Mouse (Mus musculus): Measurements from ENCODE around the gene Acod1.
A peak's percentile ranks its signal among the peaks of the same experiment; 100 is the strongest.

Acod1 gene

DNA sequence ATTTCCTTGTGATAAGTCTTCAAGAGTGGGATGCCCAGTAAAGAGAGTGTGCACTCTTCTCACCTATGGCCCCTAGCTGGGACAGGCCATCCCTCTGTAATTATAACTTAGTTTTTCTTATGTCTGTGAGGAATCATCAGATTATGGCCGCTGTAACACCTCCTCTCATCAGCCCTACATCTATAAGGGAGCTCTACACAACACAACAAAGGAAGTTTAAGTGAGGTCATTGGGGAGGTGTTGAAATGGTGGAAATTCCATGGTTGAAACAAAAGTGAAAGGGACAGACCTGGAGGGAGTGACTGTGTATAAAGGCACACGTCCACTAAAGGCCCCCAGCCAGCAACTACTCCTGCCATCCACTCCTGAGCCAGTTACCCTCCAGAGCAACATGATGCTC is at the start of gene Acod1:
TSS of gene Acod1 (plus strand) at position 301 of the 400 bp plus-strand sequence.
- DNase-seq, result no peak

DNA sequence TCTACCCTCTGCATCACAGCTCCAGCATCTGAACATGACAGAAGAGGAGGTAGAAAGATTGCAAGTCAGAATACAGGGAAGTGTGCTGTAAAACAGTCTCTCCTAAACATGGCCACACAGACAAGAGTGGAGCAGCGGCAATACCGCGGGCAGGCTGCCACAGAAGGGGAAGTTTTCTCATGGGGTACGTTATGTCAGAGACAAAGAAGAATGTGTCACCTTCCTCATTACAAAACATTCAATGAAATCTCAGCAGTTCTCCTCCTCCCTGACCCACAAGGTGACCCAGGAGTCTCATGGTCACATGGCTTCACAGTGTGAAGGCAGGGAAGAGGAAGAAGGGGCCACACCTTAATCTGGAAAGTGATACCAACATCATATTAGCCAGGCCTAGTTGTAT is 39.0 kb upstream of the Acod1 start:
- DNase-seq, result no peak

DNA sequence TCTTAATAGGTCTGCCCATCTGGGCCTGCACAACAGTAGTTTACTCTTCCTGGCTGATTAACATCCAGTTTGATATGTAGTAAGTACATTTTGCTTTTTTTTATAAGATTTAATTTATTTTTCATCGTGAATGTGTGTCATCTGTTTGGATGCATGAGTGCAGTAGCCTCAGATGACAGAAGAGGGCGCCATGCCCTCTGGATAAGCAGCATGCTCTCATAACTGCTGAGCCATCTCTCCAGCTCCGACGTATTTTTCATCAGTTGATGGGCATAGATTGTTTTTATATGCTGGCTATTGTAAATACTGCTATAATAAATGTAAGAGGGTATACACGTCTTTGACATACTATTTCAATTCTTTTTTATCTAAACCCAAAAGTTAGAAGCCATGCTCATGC is 35.0 kb upstream of the Acod1 start:
- no peak for DNase-seq

DNA sequence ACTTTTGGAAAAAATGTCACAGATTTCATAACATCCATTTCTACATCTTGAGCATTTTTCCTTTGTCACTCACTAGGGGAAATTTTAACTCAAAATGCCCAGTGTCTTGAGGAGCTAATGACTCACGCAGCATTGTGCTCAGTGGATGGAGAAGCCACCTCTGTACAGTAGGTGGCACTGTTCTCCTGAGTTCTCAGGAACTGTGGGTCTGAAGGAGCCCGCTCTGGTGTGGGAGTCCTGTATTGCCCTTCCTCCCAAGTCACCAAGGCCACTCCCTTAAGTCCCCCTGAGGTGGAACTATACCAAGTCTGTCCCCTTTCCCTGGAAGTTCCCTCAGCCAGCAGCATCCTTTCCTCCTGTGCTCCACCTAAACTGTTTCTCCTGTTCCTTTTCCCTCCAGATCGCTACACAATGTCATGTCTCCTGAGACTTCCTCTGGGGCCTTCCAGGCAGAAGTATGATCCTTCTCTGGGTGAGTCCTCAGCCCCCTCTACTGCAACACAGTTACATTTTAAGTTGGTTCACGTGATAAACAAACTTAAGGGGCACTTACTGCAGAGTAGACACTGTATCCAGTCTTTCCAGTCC is 34.1 kb upstream of the Acod1 start:
- peak; percentile 19 for DNase-seq

DNA sequence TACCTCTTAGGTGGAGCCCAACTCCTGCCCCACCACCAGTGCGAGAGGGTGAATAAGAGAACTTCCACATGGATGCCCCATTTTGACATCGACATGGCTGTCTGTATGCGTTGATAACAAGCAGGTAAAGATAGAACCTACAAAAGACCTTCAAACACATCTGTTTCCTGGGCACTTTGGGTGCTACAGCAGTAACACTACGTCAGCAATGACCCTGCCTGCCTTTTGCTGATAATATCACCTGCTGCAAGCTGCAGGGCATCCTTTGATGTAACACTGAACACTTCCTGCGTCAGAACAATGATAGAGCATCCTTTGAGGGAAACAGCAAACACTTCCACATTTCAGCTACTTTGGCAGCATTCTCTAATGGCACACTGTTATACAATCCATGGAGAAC is 29.8 kb upstream of the Acod1 start:
- DNase-seq, result no peak

DNA sequence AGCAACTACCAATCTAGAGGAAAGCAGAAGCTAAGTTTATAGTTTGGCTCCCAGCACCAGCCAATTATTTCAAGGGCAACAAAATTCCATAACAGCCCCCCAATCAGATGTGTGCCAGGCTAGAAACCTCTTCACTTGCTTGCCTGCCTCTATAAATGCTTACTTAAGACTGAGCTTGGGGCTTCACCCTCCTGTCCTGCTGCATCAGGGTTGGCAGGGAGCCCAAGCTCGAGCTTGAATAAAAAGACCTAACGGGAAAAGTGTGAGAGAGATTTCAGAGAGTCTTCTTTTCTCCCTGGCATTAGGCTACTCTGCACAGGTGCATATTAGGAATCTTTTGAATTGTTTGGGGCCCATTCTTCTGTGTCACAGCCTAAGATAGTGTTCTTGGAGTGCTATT is 26.7 kb upstream of the Acod1 start:
- no peak for DNase-seq

DNA sequence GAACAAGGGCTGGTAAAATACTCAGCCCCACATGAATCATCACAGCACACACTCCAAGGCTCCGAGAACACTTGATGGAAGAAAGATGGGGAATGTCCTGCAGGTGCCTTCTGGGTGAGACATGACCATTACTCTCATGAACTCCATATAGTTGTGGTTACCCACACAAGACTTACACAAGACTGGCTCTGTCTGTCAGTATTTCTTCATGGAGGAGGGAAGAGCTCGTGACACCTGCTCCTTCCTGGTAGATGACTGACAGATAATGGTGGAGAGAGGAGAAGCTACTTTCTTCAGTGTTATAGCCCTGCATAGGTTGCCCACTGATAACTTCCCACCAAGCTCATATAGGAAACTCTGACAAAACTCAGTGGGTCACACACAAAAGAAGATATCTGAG is 17.6 kb upstream of the Acod1 start:
- no peak for DNase-seq

DNA sequence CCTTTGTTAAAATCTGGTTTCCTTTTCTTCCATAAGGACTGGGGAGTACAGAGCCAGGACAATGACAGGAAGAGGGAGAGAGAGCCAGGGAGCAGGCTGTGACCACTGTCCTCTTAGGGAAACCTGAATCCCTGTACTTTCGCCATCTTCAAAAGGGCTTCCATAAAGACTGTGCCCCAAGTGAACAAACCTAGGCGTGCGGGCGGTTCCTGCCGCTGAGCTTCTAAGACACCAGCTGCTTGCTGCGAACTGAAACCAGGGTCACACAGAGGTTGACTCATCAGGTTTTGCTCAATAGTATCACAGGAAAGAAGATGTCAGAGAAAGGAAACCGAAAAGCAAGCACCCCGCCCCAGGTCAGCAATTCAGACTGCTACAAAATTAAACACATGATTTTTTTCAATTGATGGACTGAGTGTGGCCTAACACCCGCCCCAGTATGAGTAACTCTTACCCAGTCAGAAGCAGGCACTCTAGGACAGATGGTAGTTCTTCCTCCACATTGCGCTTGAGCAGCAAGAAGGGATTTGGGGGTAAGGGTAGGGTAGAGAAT is 13.4 kb upstream of the Acod1 start:
- no peak for DNase-seq

DNA sequence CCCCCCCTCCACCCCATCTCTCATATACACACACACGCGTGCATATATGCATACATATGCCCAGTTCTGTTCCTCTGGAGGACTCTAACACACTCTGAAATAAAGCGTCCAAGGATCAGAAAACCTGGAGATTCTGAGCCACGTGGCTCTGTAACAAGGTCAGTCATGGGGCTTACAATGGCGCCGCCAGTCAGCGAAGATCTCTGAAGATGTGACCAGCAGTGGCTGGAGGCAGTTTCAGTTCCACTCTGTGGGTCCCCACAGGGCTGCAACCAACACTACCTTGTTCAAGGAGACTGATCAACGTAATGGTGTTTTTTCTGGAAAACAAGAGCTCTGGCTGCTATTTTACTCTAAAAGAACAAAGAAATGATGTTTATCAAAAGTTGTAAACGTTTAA is 12.7 kb upstream of the Acod1 start:
- no peak for DNase-seq

DNA sequence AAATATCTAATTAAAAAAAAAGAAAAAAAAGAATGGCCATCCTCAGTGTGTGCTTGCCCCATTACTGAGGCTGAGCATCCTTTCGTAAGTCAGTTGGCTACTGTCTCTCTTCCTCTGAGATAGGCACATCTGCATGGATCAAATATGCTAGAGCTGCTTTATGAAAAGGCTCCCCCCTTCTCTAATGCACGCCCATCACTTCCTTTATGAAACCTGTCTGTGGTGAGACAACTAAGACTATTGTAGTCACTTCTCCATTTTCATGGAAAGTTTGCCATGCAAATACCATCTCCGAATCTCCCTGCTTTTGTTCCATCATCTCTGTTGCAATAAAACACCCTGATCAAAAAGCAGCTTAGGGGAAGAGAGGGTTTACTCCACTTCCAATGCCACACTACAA is 9.8 kb upstream of the Acod1 start:
- DNase-seq, result no peak

DNA sequence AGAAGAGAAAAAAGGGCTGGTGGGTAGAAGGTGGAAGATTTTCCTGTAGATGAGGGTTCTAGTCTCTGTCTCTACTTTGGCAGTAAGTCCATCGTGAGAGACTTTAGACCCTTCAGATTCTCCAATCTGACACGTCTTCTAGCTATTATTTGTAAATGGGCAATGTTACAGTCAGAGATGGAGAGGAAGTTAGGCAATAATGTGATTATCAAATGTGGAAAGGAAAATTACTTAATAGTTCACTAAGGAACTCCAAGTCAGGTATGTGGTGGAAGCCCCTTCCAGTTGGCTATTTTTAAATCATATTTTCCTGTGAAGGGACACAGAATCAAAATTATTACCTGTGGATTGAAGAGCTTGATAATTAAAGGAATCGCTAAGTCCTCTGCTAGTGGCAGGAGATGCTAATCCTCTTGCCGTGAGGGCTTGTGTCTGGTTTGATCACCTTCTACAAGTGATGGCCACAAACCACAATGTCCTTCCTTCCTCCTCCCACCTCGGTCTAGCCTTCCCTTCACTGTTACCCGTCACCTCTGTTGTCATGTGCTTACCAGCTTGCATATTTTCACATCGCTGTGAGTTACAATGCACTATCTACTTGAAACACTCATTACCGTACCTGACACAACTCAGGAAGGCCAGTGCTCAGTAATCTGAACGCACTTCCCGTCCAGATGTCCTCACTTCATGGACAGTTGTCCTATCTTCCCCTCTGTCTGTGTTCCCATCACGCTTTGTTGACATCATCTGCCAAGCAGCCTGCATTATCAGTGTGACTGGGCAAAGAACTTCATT is 1.7 kb downstream of the Acod1 start:
- DNase-seq, result no peak

DNA sequence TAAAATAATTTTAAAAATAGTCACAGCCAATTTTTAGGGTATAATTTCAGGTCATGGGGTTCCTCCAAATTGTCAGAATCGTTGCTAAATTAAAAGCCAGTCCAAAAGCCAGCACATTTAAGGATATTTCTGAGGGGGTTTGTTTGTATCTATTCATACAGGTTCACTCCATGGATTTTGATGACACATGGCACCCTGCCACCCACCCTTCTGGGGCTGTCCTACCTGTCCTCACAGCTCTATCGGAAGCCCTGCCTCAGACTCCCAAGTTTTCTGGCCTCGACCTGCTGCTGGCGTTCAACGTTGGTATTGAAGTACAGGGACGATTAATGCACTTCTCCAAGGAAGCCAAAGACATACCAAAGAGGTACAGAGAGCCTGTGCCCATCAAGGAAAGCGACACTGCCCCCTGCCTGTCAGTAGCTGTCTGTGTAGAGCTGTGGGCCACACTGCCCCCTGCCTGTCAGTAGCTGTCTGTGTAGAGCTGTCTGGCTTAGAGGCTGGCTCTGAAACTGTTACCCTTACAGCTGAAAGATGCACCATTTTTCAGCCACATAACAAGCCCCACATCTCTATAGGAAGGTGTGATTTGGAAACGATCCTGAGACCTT is 4.5 kb downstream of the Acod1 start:
- no peak for DNase-seq

DNA sequence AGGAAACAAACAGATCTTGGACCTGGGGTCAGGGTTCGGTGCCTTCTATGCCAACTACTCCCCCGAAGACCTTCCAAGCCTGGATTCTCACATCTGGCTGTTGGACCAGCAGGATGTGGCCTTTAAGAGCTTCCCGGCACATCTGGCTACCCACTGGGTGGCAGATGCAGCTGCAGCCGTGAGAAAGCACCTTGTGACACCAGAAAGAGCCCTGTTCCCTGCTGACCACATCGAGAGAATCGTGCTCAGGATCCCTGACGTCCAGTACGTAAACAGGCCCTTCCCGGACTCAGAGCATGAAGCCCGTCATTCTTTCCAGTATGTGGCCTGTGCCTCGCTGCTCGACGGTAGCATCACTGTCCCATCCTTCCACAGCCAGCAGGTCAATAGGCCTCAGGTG is 8.0 kb downstream of the Acod1 start:
- no peak for DNase-seq

DNA sequence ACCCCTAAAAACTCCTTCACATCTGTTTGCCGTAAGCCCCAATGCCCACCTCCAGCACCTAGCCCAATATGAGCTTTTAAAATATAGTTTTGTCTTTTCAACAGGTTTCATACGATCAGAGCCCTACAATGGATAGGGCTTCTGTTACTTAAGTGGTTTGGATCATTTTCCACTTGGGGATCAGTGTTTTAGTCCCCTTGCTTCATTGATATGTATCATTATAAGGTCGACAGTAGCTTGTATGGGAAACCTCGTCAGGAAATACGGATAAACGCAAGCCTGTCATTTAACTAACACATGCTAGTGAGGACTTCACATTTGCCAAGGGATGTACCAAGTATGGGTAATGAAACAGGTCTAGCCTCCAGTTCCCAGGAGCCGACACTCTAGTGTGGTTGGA is 9.8 kb downstream of the Acod1 start:
- DNase-seq, result no peak

DNA sequence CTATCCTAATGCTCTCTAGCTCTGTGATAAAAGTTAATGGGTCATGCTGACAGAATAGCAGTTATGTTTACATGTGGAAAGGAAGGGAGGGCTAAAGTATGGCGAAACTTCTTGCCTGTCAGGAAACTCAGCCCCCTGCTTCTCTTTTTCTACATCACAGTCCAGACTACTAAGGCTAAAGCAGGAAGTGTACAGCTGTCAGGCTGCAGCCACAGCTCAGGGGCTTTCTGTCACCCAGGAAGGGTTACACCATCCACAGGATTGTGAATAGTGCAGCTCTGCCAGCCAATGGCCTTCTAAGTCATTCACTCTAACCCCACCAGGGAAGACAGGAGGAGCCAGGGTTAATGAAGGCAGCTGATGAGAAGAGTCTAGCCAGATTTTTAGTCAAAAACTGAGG is 12.2 kb downstream of the Acod1 start:
- no peak for DNase-seq

DNA sequence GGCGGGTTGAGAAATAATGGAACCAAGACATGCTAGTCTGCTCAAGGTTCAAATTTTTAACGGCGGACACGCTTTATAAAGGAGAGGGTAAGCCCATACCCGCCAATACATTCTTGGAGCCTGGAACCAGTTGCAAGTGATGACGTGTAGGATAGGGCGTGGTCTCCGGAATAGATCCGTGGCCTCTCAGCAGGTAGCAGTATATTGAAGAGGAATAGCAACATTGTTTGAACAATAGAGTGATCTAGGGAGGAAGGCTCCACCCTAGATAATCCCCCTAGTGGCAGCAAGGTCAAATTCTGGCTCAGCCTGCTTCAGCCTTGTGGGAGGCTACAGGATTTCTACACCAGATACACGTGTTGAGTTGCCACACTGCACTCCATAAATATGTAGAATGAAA is 12.7 kb downstream of the Acod1 start:
- no peak for DNase-seq

DNA sequence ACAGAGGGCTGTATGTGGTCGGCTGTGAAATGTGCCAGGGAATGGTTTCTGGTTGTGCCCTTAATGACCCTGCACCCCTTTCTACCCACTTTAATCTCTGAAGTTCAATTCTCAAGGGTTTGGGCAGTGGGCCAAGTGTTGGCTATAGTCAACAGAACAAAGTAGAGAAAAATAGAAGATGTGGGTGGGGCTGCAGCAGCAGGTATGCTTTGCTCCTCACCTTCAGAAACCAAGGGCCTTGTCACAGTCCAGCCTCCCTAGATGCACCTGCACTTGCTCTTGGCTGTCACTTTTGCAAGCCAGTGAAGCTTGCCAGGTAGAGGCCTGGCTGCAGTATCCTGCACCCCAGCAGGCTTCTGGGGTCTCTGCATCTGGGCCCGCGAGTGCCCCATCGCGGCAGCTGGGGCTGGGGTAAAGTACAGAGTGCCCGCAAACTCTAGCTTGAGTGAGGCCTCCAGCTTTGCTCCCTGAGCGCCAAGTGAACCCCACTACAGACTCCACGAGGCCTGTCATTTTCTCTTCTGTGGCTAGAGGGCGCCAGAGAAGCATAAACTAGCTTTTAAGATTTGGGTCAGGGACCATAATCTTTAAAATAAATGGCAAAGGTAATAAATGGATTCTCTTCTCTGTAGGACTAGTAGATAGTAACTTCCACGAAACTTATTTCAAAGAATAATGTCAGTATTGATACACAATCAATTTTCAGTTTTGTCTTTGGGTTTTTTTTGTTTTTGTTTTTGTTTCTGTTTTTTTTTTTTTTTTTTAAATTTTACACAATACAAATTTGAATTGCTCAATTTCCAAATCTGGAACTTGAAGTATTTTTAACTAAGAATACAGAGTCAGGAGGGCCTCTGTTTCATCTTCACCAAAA is 18.8 kb downstream of the Acod1 start:
- peak; percentile 70 for DNase-seq

DNA sequence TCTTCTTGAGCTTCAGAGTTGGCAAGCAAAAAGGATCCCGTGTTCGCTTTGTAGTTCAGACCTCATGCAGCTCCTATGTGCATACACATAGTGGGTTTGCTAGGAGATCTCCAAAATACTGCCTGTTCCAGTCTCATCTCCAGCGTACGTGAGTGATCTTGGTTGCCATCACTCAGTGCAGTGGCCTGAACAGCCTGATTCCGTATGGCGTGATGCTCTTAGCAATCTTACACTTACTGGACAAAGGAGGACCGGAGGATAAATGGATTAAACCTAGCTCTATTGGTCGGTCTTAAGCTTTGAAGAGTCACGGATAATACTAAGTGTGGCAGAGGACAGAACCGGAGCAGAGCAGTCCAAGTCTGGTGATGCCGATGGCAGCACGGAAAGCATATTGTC is 22.7 kb downstream of the Acod1 start:
- no peak for DNase-seq

DNA sequence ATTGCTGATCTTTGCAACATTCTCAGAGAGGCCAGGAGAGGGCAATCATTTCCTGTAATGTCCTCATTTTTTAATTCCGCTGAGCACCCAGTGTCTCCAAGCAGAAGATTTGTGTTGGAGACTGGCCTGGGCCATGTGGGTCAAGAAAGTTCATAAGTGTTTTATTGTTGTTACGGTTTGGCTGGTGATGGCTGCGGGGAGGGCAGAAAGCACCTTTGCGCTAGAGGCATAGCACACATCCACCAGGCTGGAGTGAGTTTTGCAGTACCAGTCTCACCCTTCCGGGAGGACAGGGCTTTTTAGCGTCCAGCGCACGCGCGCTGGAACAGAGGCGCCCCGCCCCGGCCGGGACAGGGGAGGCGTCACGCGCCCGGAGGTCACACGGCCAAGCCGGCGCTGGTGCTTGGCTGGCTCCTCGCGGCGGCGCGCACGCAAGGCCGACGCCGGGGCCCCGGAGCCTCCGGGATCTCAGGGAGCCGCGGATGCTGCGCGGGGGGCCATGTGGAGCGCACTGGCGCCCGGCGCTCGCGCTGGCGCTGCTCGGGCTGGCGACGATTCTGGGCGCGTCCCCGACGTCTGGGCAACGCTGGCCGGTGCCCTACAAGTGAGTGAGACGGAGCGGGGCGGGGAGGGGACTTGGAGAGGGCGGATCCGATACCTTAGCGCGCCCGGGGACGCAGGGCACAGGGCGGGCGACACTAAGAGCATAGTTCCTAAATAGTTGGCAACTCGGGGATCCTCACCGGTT is 23.3 kb downstream of the Acod1 start, which contains the start of gene Cln5:
TSS of gene Cln5 (plus strand) at position 353 of the 748 bp plus-strand sequence.
- peak; percentile 96 for DNase-seq

DNA sequence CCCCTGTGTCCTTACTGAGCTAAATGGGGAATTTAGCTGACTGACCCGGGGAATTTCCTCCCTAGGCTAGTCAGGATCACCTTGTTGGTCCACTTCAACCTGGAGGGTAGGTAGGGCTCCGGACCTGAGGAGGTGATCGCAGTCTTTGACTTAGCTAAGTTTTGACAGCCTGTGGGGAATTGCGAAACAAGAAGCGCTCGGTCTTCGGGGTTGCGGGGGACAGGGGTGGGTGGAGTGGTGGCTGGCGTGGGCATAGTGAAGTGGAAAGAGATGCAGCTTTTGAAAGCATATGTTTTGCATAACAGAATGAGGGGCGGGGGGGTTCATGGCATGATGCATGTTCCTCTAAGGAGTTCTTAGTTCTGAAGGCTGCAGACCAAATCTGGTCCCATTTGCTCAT is 24.0 kb downstream of the Acod1 start:
- no peak for DNase-seq

DNA sequence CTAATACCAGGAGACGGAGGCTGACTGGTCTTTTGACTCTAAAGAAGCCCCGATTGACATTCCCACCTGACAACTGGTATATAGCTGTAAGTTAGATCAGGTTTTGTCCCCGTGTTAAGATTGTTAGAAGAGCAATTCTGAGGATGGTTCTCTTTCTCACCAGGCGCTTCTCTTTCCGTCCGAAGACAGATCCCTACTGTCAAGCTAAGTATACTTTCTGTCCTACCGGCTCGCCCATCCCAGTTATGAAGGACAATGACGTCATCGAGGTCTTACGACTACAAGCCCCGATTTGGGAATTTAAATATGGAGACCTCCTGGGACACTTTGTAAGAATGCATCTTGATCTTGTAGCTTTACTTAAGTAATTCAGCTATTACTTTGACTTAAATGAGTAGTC is 24.7 kb downstream of the Acod1 start:
- no peak for DNase-seq

DNA sequence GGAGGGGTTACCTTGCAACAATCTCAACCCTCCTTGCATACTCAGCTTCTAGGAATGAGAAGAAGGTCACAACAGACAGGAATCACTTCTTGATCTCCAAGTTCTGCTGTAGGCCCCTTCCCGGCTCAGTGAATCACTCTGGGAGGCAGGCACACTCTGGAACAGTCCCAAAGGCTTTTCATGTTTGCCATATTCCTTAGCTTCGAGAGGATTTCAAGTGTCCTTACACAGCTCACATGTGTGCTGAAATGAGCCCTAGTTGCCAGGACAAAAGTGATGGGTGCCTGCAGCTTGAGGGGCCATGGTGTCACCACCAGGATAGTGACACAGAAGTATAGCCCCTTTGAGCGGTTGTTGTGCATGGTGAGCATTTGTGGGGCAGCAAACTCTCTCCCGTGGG is 26.0 kb downstream of the Acod1 start:
- no peak for DNase-seq

Measured in cerebellum, adult 11-12 months (tissue).